Mouse (Mus musculus): ENCODE data around the gene Gm44965. TPM values are rescaled to one million over a fixed set of nuclear protein-coding genes. Genes with fewer than 3 reads are reported as not detected.

Gm44965 gene
- polyA plus RNA-seq, 1 experiment from 2014 or later = not detected

DNA sequence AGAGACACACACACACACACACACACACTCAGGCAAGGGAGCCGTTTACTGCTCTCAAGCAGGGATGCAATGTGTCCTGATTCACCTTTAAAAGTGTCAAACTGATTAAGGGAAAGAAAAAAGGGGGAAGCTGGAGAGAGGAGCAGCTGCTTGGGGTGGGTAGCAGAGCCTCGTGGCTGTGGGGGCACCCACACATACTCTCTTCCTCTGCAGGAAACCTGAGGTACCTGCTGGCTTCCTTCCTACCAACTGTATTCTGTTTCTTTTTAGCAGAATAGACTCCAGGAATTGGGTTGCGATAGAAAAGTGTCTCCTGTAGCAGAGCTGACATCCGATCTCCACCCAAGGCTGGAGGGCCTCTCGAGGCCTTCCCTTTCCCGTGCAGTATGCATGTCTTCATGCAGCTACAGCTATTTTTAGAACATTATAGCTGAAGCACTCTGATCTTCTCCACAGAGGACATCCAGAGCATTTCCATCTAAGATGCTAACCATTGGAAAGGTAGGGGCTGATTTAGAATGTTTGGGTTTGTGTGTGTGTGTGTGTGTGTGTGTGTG is 4.5 kb upstream of the Gm44965 start, which contains the start of gene Gm45021:
Gene Gm45021 (plus strand): TSS at position 417 of the 557 bp plus-strand sequence.
- H3K36me3 ChIP-seq (ENCODE audit: poor library complexity, severe bottlenecking) = no peaks in the 10 kb centered on the region
- no peak within 1 kb of the TSS for H3K9ac ChIP-seq
- no peaks in the 10 kb centered on the region for H3K27me3 ChIP-seq
- ATAC-seq = no peak
- H3K9me3 ChIP-seq (replicated peaks) = no peaks in the 10 kb centered on the region
- H3K4me1 ChIP-seq = peaks cover 7% of the 10 kb centered on the region; the same call in 1 of the 2 replicates
- WGBS = 76% methylated on average over 6 of the region's 6 CpGs
- no peak within 1 kb of the TSS for H3K4me3 ChIP-seq
- no peak within 1 kb of the TSS for H3K27ac ChIP-seq
- H3K4me2 ChIP-seq = no peak within 1 kb of the TSS

DNA sequence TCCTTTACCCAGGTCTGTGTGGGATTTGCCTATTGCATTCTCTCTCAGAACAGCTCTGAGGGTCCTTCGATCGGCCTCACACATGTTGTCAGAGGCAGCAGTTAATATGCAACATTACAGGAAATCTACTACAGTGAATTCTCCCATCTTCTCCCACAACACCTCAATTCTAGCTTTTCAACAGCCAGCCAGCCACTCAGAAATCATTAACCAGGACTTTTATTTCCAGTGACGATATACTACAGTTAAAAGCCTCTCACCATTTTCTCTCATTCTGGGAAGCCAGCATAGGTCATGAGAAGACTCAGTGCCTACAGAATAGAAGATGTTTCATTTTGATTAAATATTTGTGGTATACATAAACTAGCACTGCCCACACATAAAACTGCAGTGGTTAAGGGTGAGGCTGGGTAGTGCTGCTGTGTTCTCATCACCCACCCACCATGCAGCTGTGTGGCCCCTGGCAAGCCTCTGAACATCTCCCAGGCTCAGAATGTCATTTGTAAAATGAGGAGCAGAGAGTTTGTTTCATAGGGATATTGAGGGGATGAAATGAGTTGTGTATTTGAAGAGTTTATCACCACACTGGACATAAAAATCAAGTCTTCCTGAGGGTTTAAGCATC is 2.4 kb upstream of the Gm44965 start:
- Histone ChIP-seq H3K36me3 (ENCODE audit: poor library complexity, severe bottlenecking) (peaks cover 13% of the 10 kb centered on the region), H3K27ac (no peak overlapping the region), H3K9me3 (replicated peaks) (peaks cover 6% of the 10 kb centered on the region), H3K27me3 (no peaks in the 10 kb centered on the region), H3K4me2 (no peak overlapping the region), H3K4me1 (peaks cover 18% of the 10 kb centered on the region), H3K9ac (no peak overlapping the region), H3K4me3 (no peak overlapping the region)
- 86% methylated on average over 3 of the region's 3 CpGs for WGBS
- ATAC-seq = no peak

DNA sequence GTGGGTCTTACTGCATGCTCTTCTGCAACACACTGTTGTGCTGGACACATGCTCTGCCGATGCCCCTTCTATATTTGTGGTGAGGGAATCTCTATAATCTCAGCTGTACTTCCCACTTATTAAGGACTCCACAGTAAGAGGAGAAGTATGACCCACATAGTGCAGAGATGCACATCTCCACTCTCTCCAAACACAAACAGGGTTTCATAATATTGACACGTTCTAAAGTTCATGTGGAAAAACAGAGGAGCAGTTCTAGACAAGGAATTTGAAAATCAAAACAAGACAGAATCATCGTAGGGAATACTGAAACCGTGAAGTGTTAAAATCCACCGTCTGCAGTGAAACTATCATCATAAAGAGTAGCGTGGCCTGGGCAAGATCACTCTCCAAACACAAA is 1.9 kb upstream of the Gm44965 start:
- Histone ChIP-seq H3K27ac (no peak overlapping the region), H3K4me1 (peaks cover 18% of the 10 kb centered on the region), H3K9ac (no peak overlapping the region), H3K4me3 (no peak overlapping the region), H3K4me2 (no peak overlapping the region), H3K27me3 (no peaks in the 10 kb centered on the region), H3K9me3 (replicated peaks) (peaks cover 11% of the 10 kb centered on the region), H3K36me3 (ENCODE audit: poor library complexity, severe bottlenecking) (peaks cover 18% of the 10 kb centered on the region)
- 93% methylated on average over 6 of the region's 6 CpGs for WGBS
- ATAC-seq = no peak

DNA sequence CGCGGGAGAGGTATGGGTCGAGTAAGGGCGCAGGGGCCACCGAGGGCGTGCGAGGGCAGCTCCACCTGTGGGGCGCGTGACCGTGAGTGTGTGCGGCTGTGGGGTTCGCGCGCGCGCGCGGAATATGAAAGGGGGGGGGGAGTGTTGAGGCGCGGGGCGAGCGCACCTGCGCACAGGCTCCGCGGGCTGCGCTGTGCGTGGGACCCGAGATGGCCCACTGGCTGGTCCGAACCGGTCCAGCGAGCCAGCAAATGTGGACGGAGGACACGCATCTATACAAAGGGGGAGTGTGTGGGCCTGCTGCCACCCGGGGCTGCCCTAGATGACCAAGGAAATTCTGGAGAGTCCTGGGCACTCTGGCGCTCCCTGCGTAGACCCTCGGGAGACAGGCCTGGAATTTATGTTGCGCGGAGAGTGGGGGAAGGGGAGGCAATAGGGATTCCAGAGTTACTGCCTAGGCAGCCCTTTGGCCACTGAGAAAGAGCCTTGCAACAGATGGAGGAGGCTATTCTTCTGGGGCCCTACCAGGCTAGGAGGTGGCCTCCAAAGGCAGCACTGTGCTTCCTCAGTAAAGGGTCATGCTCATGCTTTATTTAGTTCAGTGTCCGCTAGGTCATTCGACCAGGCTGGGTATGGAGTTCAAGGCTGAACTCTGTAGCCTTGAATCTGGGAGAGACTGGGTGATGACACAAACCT is 450 bp downstream of the Gm44965 start:
- peaks cover 42% of the 10 kb centered on the region for H3K36me3 ChIP-seq (ENCODE audit: poor library complexity, severe bottlenecking)
- WGBS = 3% methylated on average over 31 of the region's 41 CpGs
- peak overlapping the region; percentile 70 for H3K4me3 ChIP-seq
- peak overlapping the region; percentile 84 for H3K9ac ChIP-seq
- peak; percentile 70 for ATAC-seq
- H3K27me3 ChIP-seq = no peaks in the 10 kb centered on the region
- H3K27ac ChIP-seq = peak overlapping the region; percentile 89
- peaks cover 18% of the 10 kb centered on the region for H3K4me1 ChIP-seq
- H3K4me2 ChIP-seq = peak overlapping the region; percentile 75
- H3K9me3 ChIP-seq (replicated peaks) = peaks cover 25% of the 10 kb centered on the region

DNA sequence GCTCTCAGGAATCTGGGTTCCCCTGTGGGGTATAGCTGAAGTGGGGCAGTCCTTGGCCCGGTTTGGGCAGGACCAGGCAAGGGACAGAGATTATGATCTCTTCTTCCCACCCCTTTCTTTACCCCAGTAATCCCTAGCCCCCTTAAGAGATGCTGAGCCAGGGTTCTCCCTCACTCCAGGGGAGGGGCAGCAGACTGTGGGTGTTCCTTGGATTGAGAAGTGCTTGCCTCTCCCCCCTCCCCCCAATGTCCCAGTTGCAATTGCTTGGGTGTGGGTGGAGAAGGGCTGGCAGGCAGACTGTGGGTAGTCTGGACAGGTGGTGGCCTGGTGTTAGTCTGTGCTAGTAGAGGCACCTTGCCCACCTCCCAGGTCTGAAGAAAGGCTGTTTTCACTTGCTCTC is 1.5 kb downstream of the Gm44965 start:
- no peak for ATAC-seq
- no peaks in the 10 kb centered on the region for H3K27me3 ChIP-seq
- peaks cover 18% of the 10 kb centered on the region for H3K4me1 ChIP-seq
- peak overlapping the region; percentile 70 for H3K4me3 ChIP-seq
- WGBS = 44% methylated on average over 1 of the region's 1 CpGs
- H3K27ac ChIP-seq = no peak overlapping the region
- H3K9ac ChIP-seq = peak overlapping the region; percentile 84; the same call in 1 of the 2 replicates
- peaks cover 25% of the 10 kb centered on the region for H3K9me3 ChIP-seq (replicated peaks)
- H3K36me3 ChIP-seq (ENCODE audit: poor library complexity, severe bottlenecking) = peaks cover 51% of the 10 kb centered on the region
- H3K4me2 ChIP-seq = peak overlapping the region; percentile 75

DNA sequence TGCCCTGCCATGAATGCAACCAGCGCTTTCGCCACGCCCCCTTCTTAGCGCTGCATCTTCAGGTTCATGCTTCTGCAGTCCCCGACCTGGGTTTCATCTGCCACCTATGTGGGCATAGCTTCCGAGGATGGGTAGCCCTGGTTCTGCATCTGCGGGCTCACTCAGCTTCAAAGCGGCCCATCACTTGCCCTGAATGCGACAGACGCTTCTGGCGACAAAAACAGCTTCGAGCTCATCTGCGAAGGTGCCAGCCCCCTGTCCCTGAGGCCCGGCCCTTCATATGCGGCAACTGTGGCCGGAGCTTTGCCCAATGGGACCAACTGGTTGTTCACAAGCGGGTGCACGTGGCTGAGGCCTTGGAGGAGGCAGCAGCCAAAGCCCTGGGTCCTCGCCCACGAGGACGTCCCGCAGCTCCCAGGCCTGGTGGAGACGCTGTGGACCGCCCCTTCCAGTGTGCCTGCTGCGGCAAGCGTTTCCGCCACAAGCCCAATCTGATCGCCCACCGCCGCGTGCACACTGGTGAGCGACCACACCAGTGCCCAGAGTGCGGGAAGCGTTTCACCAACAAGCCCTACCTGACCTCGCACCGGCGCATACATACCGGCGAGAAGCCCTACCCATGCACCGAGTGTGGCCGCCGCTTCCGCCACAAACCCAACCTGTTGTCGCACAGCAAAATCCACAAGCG is 2.9 kb downstream of the Gm44965 start:
- H3K4me2 ChIP-seq = no peak overlapping the region
- H3K4me3 ChIP-seq = no peak overlapping the region
- H3K9me3 ChIP-seq (replicated peaks) = peaks cover 25% of the 10 kb centered on the region
- peaks cover 51% of the 10 kb centered on the region for H3K36me3 ChIP-seq (ENCODE audit: poor library complexity, severe bottlenecking)
- H3K27ac ChIP-seq = no peak overlapping the region
- ATAC-seq = no peak
- WGBS = 96% methylated on average over 45 of the region's 45 CpGs
- no peak overlapping the region for H3K9ac ChIP-seq
- no peaks in the 10 kb centered on the region for H3K27me3 ChIP-seq
- peaks cover 24% of the 10 kb centered on the region for H3K4me1 ChIP-seq

DNA sequence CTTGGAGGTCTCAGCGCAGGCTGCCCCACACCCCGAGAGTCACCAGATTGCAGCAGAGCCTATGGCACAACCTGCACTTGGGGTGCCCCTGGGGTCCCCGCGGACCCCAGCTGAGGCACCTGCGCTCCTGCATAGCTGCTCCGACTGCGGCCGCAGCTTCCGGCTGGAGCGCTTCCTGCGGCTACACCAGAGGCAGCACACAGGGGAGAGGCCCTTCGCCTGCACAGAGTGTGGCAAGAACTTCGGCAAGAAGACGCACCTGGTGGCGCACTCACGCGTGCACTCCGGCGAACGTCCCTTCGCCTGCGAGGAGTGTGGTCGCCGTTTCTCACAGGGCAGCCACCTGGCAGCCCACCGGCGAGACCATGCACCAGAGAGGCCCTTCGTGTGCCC is 3.5 kb downstream of the Gm44965 start:
- Histone ChIP-seq H3K36me3 (ENCODE audit: poor library complexity, severe bottlenecking) (peaks cover 51% of the 10 kb centered on the region), H3K27me3 (no peaks in the 10 kb centered on the region), H3K9me3 (replicated peaks) (peaks cover 25% of the 10 kb centered on the region), H3K9ac (no peak overlapping the region), H3K4me3 (no peak overlapping the region), H3K4me2 (no peak overlapping the region), H3K4me1 (peaks cover 25% of the 10 kb centered on the region), H3K27ac (no peak overlapping the region)
- 96% methylated on average over 27 of the region's 27 CpGs for WGBS
- ATAC-seq = no peak

DNA sequence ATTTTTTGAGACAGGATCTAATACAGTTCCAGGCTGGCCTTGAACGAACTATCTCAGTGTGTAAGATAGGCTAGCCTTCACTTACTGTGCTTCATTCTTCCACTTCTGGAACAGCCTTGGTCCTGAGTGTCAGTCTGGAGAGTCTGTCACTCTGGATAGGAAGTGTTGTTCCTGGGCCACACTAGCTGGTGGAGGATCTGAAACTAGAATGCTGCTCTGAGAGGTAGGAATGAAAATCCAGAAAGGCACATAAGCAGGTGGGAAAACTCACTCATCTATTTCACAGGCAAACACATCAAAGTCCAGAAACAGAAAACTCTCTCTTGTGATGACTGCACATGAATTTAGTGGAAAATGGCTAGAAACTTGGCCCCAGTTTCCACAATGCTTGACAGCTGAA is 6.9 kb downstream of the Gm44965 start:
- Histone ChIP-seq H3K4me2 (no peak overlapping the region), H3K4me3 (no peak overlapping the region), H3K9ac (peak overlapping the region; percentile 89; the same call in 1 of the 2 replicates), H3K4me1 (peaks cover 15% of the 10 kb centered on the region), H3K9me3 (replicated peaks) (peaks cover 25% of the 10 kb centered on the region), H3K27me3 (no peaks in the 10 kb centered on the region), H3K36me3 (ENCODE audit: poor library complexity, severe bottlenecking) (peaks cover 46% of the 10 kb centered on the region), H3K27ac (peak overlapping the region; percentile 83; the same call in 1 of the 2 replicates)
- WGBS = 94% methylated on average over 1 of the region's 1 CpGs
- no peak for ATAC-seq

DNA sequence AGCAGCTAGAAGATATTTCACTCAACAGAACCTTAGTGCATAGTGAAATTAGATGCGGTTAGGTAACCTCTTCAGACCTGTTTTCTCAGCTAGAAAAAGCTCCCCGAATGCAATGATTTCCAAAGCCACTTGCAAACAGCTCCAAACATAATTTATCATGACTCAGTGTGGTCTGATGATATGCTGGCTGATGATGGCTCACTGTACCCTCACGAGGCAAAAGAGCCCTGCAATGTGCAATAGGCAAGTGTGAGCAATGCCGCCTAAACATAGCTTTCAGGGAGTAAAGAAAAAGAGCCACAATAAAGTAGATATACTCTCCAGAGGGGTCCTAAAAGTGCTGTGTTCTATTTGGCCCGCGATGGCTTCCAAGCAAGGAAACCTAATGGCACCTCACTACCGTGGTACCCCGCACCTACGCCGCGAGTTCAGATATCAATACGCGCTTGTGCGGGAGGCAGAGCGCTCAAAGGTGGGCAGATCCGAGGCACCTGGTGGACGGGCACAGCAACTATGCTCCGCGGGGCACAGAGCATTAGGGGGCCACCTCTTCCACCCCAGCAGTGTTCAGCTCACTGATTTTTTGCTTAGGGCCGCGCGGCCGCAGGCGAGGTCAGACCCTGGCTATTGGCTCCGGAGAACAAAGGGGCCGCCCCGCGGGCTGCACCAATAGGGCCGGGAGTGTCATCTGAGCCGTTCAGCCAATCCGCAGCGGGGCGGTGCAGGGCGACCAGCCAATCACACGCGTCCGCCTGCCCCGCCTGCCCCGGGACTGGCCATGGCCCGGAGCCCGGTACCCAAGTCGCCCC is 7.7 kb downstream of the Gm44965 start, which contains the start of gene Zfp775:
Gene Zfp775 (plus strand): TSS at position 793 of the 809 bp plus-strand sequence.
- Histone ChIP-seq H3K4me1 (peaks cover 15% of the 10 kb centered on the region), H3K27ac (peak within 1 kb of the TSS; percentile 83), H3K4me2 (peak within 1 kb of the TSS; percentile 89), H3K9ac (peak within 1 kb of the TSS; percentile 89), H3K36me3 (ENCODE audit: poor library complexity, severe bottlenecking) (peaks cover 37% of the 10 kb centered on the region), H3K4me3 (peak within 1 kb of the TSS; percentile 77), H3K27me3 (no peaks in the 10 kb centered on the region), H3K9me3 (replicated peaks) (peaks cover 18% of the 10 kb centered on the region)
- peak; percentile 99 for ATAC-seq
- WGBS = 5% methylated on average over 41 of the region's 42 CpGs

DNA sequence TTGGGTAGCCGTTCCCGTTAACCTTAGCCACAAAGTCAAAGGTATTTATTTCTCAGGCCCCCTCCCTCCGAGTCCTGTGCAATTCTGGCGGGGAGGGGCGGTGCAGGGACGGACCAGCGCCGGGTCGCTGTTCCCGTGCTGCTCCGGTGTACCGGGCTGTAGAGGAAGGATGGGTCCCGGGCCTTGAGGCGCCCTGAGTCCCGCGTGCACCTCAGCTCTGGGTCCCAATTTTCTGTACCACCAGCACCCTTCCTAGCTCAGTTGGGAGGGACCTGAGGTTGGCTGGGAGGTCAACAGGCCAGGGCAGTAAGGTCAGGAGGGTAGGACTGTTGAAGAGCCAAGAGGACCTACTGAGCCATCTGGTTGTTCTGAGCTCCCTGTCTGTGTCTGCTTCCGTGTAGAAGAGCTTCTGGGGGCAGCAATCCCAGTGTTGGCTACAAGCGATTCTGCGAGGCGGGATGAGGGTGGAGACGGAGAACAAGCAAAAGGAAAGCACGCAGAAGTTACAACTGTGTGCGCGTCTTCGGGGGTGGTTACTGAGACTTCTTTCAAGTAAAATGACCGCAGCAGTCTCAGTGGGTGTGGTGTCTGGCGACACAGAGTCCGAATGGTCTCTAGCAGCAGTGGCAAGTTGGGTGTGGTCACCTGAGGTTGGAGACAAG is 8.5 kb downstream of the Gm44965 start:
- 2% methylated on average over 28 of the region's 28 CpGs for WGBS
- peak overlapping the region; percentile 83 for H3K27ac ChIP-seq
- peak overlapping the region; percentile 89 for H3K4me2 ChIP-seq
- H3K27me3 ChIP-seq = no peaks in the 10 kb centered on the region
- peaks cover 29% of the 10 kb centered on the region for H3K36me3 ChIP-seq (ENCODE audit: poor library complexity, severe bottlenecking)
- H3K4me3 ChIP-seq = peak overlapping the region; percentile 77
- peak overlapping the region; percentile 89 for H3K9ac ChIP-seq
- ATAC-seq = peak; percentile 84
- peaks cover 15% of the 10 kb centered on the region for H3K4me1 ChIP-seq
- peaks cover 10% of the 10 kb centered on the region for H3K9me3 ChIP-seq (replicated peaks)

DNA sequence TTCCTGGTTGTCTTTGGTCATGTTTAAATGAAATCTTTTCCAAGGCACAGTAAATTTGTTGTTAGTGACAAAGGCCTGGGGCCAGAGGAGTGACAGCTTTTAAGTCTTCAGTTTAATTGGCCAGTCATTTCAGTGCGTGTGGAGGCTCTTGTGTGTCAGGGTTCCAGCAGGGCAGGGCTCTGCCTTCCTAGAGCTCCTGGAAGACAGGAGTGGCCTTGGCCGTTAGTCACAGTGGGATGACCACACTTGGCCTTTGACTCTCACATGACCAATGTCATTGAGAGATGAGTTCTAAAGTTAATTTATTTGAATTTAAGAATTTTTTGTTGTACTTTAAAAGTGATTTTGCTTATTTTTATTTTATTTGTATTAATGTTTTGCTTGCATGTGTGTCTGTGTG is 14.4 kb downstream of the Gm44965 start:
- ATAC-seq = no peak
- Histone ChIP-seq H3K9me3 (replicated peaks) (no peaks in the 10 kb centered on the region), H3K4me2 (no peak overlapping the region), H3K27me3 (no peaks in the 10 kb centered on the region), H3K36me3 (ENCODE audit: poor library complexity, severe bottlenecking) (peaks cover 7% of the 10 kb centered on the region), H3K4me1 (peaks cover 4% of the 10 kb centered on the region; the same call in 1 of the 2 replicates), H3K27ac (no peak overlapping the region), H3K9ac (no peak overlapping the region), H3K4me3 (no peak overlapping the region)
- WGBS = 61% methylated on average over 2 of the region's 2 CpGs

Data from forebrain, embryonic 13.5 days (tissue).